Mouse (Mus musculus): ENCODE data around the gene Tjp2.

DNA sequence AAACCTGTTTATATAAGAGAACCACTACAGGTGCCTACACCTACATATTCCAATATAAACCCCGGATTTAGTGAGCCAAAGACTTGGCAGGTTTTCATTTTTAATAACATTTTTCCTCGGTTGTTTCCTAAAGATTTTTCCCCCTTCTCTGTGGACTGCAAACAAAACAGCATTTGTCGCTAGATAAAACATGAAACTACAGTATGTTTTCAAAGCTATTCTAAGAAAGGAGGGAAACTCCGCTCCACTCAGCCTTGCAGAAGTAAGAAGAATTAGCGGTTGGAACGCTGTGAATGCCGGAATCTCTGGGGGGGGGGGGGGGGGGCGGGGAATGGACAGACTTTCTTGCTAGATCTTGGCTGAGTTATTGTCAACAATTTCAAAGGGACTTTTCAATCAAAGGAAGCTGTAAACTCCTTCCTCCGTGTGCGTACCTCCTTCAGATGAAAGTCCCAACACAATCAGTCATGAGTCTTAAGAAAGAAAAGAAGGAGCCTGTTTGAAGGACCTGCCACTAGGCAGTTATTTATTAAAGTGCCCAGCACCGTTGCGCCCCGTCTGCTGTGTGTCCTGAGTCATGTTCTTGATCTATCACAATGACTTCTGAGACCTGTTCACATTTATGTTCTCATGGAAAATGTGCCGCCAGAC lies 3.9 kb downstream of the Tjp2 start:
- TF ChIP-seq CEBPB (IDR thresholded peaks at IDR 0.05; ENCODE audit: low read depth) (no peak), MYOG (IDR thresholded peaks at IDR 0.05; ENCODE audit: control insufficient read depth, extremely low read depth, insufficient read length) (no peak), CTCF (IDR thresholded peaks at IDR 0.05; ENCODE audit: control insufficient read depth, insufficient read depth, insufficient read length) (no peak), MYOD1 (IDR thresholded peaks at IDR 0.05; ENCODE audit: control insufficient read depth, insufficient read length, low read depth) (no peak)
